Mouse (Mus musculus) midbrain, embryonic 15.5 days (tissue): ENCODE measurements around the gene Slc17a4. TPM values are rescaled to one million over a fixed set of nuclear protein-coding genes. Genes with fewer than 3 reads are reported as not detected.

Experiments
- ATAC-seq: fragments of 200-750 bp; cut with Nextera tagmentation; replicated peaks from 2 replicates; pipeline ENCODE4 v1.8.0; 2017; ENCODE audit warnings: moderate TSS enrichment
- H3K27ac ChIP-seq: fragments of 300-500 bp; sonication (generic); 2 replicates; pipeline ENCODE4 v1.5.1; 2015; ENCODE audit warnings: mild to moderate bottlenecking, inconsistent platforms
- H3K27me3 ChIP-seq: fragments of 300-500 bp; sonication (generic); replicated peaks from 2 replicates; pipeline ENCODE4 v1.6.1; 2015; ENCODE audit warnings: inconsistent platforms
- H3K36me3 ChIP-seq: fragments of 300-500 bp; sonication (generic); replicated peaks from 2 replicates; pipeline ENCODE4 v1.6.1; 2015; ENCODE audit warnings: inconsistent platforms
- H3K4me1 ChIP-seq: fragments of 300-500 bp; sonication (generic); 2 replicates; pipeline ENCODE4 v1.6.1; 2015; ENCODE audit warnings: inconsistent platforms
- H3K4me2 ChIP-seq: fragments of 300-500 bp; sonication (generic); 2 replicates; pipeline ENCODE4 v1.6.1; 2015; ENCODE audit warnings: inconsistent platforms, mild to moderate bottlenecking, moderate library complexity
- H3K4me3 ChIP-seq: fragments of 300-500 bp; sonication (generic); 2 replicates; pipeline ENCODE4 v1.5.1; 2015; ENCODE audit warnings: mild to moderate bottlenecking, inconsistent platforms
- H3K9ac ChIP-seq: fragments of 300-500 bp; sonication (generic); 2 replicates; pipeline ENCODE4 v1.6.1; 2015; ENCODE audit warnings: mild to moderate bottlenecking, inconsistent platforms
- H3K9me3 ChIP-seq: fragments of 300-500 bp; sonication (generic); 2 replicates; pipeline ENCODE4 v1.6.1; 2016; ENCODE audit warnings: inconsistent platforms
- WGBS: fragments of 180-500 bp; shearing (Covaris S2); methylation state at CpG from one replicate; pipeline ENCODE4 v1.1.7; 2015; ENCODE audit warnings: mixed read lengths; 5-methylcytosine and 5-hydroxymethylcytosine counted together
- microRNA-seq: library from miRNA; unstranded; fragments of <30 nt; microRNA quantifications from one replicate; pipeline ENCODE4, GENCODE M21; 2016
- polyA plus RNA-seq: library from polyadenylated mRNA; unstranded; fragments of >200 nt; fragmentation: Nextera tagmentation; extraction: Ambion mirVana; gene quantifications from 2 replicates; pipeline ENCODE4 v1.2.1, GENCODE M21; 2015

The Slc17a4 gene
- polyA plus RNA-seq, 1 experiment from 2014 or later = not detected

- ATAC-seq = no peak
- Histone ChIP-seq H3K36me3 (no peaks in the 10 kb centered on the region), H3K4me1 (no peaks in the 10 kb centered on the region), H3K4me3 (no peak overlapping the region), H3K4me2 (no peak overlapping the region), H3K9ac (no peak overlapping the region), H3K9me3 (no peaks in the 10 kb centered on the region), H3K27me3 (no peaks in the 10 kb centered on the region), H3K27ac (no peak overlapping the region)
- WGBS = 86% methylated on average over 2 of the region's 2 CpGs
Observed at GRCm38 (mm10) chr13:23849299-23849698, 65.5 kb downstream of the Slc17a4 start.

Small RNA genes within 50 kb of the gene (microRNA-seq; reads per million reads assigned to microRNA genes)
- not detected for gene Gm44344

Other genes with a start within 250 kb of the Slc17a4 start
- 0.32 and 0.37 TPM in 2 replicates for gene Hist1h2ac, start 231.1 kb downstream of the Slc17a4 start, polyA plus RNA-seq
- gene Hist1h2bc, start 230.8 kb downstream of the Slc17a4 start, polyA plus RNA-seq = 17.3 and 17.7 TPM in 2 replicates
- gene Hist1h1t, start 219.2 kb downstream of the Slc17a4 start, polyA plus RNA-seq = not detected in 2 replicates
- 1.8 and 3.0 TPM in 2 replicates for gene Hist1h4c, start 216.6 kb downstream of the Slc17a4 start, polyA plus RNA-seq
- 3.0 and 3.8 TPM in 2 replicates for gene Hfe, start 204.2 kb downstream of the Slc17a4 start, polyA plus RNA-seq
- 6.9 and 8.3 TPM in 2 replicates for gene Hist1h1c, start 176.2 kb downstream of the Slc17a4 start, polyA plus RNA-seq
- 0.41 and 1.4 TPM in 2 replicates for gene Hist1h3c, start 169.4 kb downstream of the Slc17a4 start, polyA plus RNA-seq
- gene Hist1h2bb, start 168.3 kb downstream of the Slc17a4 start, polyA plus RNA-seq = 0.37 and 0.83 TPM in 2 replicates
- 4.6 and 7.2 TPM in 2 replicates for gene Hist1h2ab, start 163.9 kb downstream of the Slc17a4 start, polyA plus RNA-seq
- gene Hist1h3b, start 162.7 kb downstream of the Slc17a4 start, polyA plus RNA-seq = 0.67 and 1.2 TPM in 2 replicates
- 2.0 TPM in 1 of 2 replicates, not detected in the other for gene Hist1h4b, start 158.0 kb downstream of the Slc17a4 start, polyA plus RNA-seq
- not detected in 2 replicates for gene Hist1h4a, start 153.8 kb downstream of the Slc17a4 start, polyA plus RNA-seq
- 0.77 and 0.98 TPM in 2 replicates for gene Hist1h3a, start 152.6 kb downstream of the Slc17a4 start, polyA plus RNA-seq
- 0.41 and 0.48 TPM in 2 replicates for gene Hist1h1a, start 151.3 kb downstream of the Slc17a4 start, polyA plus RNA-seq
- gene Trim38, start 145.1 kb downstream of the Slc17a4 start, polyA plus RNA-seq = not detected in 2 replicates
- not detected in 2 replicates for gene Slc17a2, start 108.0 kb downstream of the Slc17a4 start, polyA plus RNA-seq
- not detected in 2 replicates for gene Slc17a3, start 75.6 kb downstream of the Slc17a4 start, polyA plus RNA-seq
- not detected in 2 replicates for gene Slc17a1, start 47.3 kb downstream of the Slc17a4 start, polyA plus RNA-seq
- not detected in 2 replicates for gene Hist1h2ba, start 19.1 kb upstream of the Slc17a4 start, polyA plus RNA-seq
- not detected in 2 replicates for gene Hist1h2aa, start 19.5 kb upstream of the Slc17a4 start, polyA plus RNA-seq
- 1.1 and 1.5 TPM in 2 replicates for gene Scgn, start 76.2 kb upstream of the Slc17a4 start, polyA plus RNA-seq